Mouse (Mus musculus): ENCODE results near the gene Nav1.

DNA sequence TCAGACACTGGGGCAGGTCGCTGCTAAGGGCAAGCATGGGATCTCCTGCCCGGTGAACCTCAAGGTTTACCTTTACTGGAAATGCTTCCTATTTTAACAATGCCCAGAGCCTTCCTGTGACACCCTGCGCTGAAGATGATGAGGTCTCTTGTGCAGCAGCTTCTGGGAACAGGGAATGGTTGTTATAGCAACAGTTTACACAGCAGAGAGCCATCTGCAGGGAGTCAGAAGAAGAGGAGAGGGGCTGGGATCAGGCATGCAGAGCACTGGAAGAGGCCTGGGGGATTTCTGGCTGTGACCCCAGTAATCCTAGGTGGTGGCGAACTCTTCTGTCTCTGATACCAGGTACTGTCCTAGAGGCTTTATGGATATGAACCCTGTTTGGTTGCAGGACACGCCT lies 61.0 kb downstream of the Nav1 start:
- TF ChIP-seq POLR2A (IDR thresholded peaks at IDR 0.05; ENCODE audit: borderline replicate concordance, insufficient read depth, low read length): no peak
- TF ChIP-seq CTCF (IDR thresholded peaks at IDR 0.05; ENCODE audit: borderline replicate concordance, insufficient read depth, low read depth, low read length): no peak
